Mouse (Mus musculus) naive thymus-derived CD4-positive, alpha-beta T cell, adult 5 months (primary cell): Measurements from ENCODE around the gene Naa40. TPM values are rescaled to one million over a fixed set of nuclear protein-coding genes. Genes with fewer than 3 reads are reported as not detected.

ENCODE experiments used
- polyA plus RNA-seq: library from polyadenylated mRNA; unstranded; fragments of 100-300 nt; shearing (Covaris generic); gene quantifications from one replicate; pipeline ENCODE4 v1.2.1, GENCODE M21; 2017

Naa40 gene
- polyA plus RNA-seq: 34.3 TPM

GRCm38 (mm10) chr19:7240782-7241690 is at the start of gene Naa40:
Naa40 (minus strand) TSS chr19:7241183.

GRCm38 (mm10) chr19:7267091-7267741 is 26.2 kb upstream of the Naa40 start, which contains the start of gene Rcor2:
Rcor2 (plus strand) TSS chr19:7267325.

GRCm38 (mm10) chr19:7217162-7217925 is 23.6 kb downstream of the Naa40 start, which contains the start of gene Cox8a:
Cox8a (minus strand) TSS chr19:7217616.

GRCm38 (mm10) chr19:7205753-7206736 is 34.9 kb downstream of the Naa40 start, which contains the start of gene Otub1:
Otub1 (minus strand) TSS chr19:7206316.

Other genes with a start within 250 kb of the Naa40 start
- 36.2 TPM for gene Dnajc4, start 248.6 kb downstream of the Naa40 start, polyA plus RNA-seq
- 4.6 TPM for gene Nudt22, start 245.1 kb downstream of the Naa40 start, polyA plus RNA-seq
- 4.1 TPM for gene Trpt1, start 245.1 kb downstream of the Naa40 start, polyA plus RNA-seq
- gene Fermt3, start 221.7 kb downstream of the Naa40 start, polyA plus RNA-seq: 241 TPM
- gene Stip1, start 201.2 kb downstream of the Naa40 start, polyA plus RNA-seq: 197 TPM
- gene Macrod1, start 184.4 kb downstream of the Naa40 start, polyA plus RNA-seq: 34.3 TPM
- gene Flrt1, start 135.5 kb downstream of the Naa40 start, polyA plus RNA-seq: not detected
- 61.1 TPM for gene Otub1, start 34.9 kb downstream of the Naa40 start, polyA plus RNA-seq
- gene Cox8a, start 23.6 kb downstream of the Naa40 start, polyA plus RNA-seq: 377 TPM
- gene Rcor2, start 26.1 kb upstream of the Naa40 start, polyA plus RNA-seq: 3.1 TPM
- 239 TPM for gene Mark2, start 100.7 kb upstream of the Naa40 start, polyA plus RNA-seq
- 31.4 TPM for gene Spindoc, start 141.8 kb upstream of the Naa40 start, polyA plus RNA-seq
- 0.36 TPM for gene 2700081O15Rik, start 176.4 kb upstream of the Naa40 start, polyA plus RNA-seq
- 56.7 TPM for gene Rtn3, start 242.1 kb upstream of the Naa40 start, polyA plus RNA-seq